Mouse (Mus musculus) stomach, embryonic 14.5 days (tissue): ENCODE measurements around the gene Hist1h4f. TPM values are rescaled to one million over a fixed set of nuclear protein-coding genes. Genes with fewer than 3 reads are reported as not detected.
"Not testable (repeated sequence)": the region's sequence is repeated elsewhere in the genome, so short reads cannot be mapped to it uniquely, and the experiment has no call there.

Experiments
- ATAC-seq: fragments of 200-750 bp; cut with Nextera tagmentation; 2 replicates; pipeline ENCODE4 v1.8.0; 2017; ENCODE audit warnings: low read depth, moderate TSS enrichment; ENCODE audit not compliant: insufficient number of reproducible peaks, insufficient read depth, low FRiP score
- H3K27ac ChIP-seq: fragments of 300-500 bp; sonication (generic); 2 replicates; pipeline ENCODE4 v1.5.1; 2014; ENCODE audit warnings: mild to moderate bottlenecking, low read length, moderate library complexity, mixed read lengths
- H3K27me3 ChIP-seq: fragments of 300-500 bp; sonication (generic); 2 replicates; pipeline ENCODE4 v1.6.1; 2014; ENCODE audit warnings: low read length, control low read depth, mixed read lengths; ENCODE audit not compliant: control insufficient read depth, insufficient read depth
- H3K36me3 ChIP-seq: fragments of 300-500 bp; sonication (generic); 2 replicates; pipeline ENCODE4 v1.6.1; 2014; ENCODE audit warnings: mild to moderate bottlenecking, control low read depth, low read length, moderate library complexity, mixed read lengths; ENCODE audit not compliant: control insufficient read depth, insufficient read depth
- H3K4me1 ChIP-seq: fragments of 300-500 bp; sonication (generic); 2 replicates; pipeline ENCODE4 v1.6.1; 2014; ENCODE audit warnings: low read length, control low read depth, mixed read lengths; ENCODE audit not compliant: control insufficient read depth, insufficient read depth
- H3K4me2 ChIP-seq: fragments of 300-500 bp; sonication (generic); replicated peaks from 2 replicates; pipeline ENCODE4 v1.6.1; 2014; ENCODE audit warnings: low read depth, low read length, control low read depth
- H3K4me3 ChIP-seq: fragments of 300-500 bp; sonication (generic); 2 replicates; pipeline ENCODE4 v1.5.1; 2014; ENCODE audit warnings: low read depth, low read length, control low read depth
- H3K9ac ChIP-seq: fragments of 300-500 bp; sonication (generic); replicated peaks from 2 replicates; pipeline ENCODE4 v1.6.1; 2014; ENCODE audit warnings: low read depth, mild to moderate bottlenecking, control low read depth, low read length, moderate library complexity, mixed read lengths
- H3K9me3 ChIP-seq: fragments of 300-500 bp; sonication (generic); 2 replicates; pipeline ENCODE4 v1.6.1; 2016; ENCODE audit warnings: low read depth, low read length, control low read depth; ENCODE audit not compliant: control insufficient read depth
- WGBS: fragments of 180-500 bp; shearing (Covaris S2); extraction: QIAGEN DNeasy Blood & Tissue Kit; methylation state at CpG from one replicate; pipeline ENCODE4 v1.1.7; 2014; 5-methylcytosine and 5-hydroxymethylcytosine counted together
- polyA plus RNA-seq: library from polyadenylated mRNA; unstranded; fragments of >200 nt; fragmentation: Nextera tagmentation; extraction: Ambion mirVana; gene quantifications from 2 replicates; pipeline ENCODE4 v1.2.1, GENCODE M21; 2014

Hist1h4f gene
- 1.8 and 2.4 TPM in 2 replicates for polyA plus RNA-seq

DNA sequence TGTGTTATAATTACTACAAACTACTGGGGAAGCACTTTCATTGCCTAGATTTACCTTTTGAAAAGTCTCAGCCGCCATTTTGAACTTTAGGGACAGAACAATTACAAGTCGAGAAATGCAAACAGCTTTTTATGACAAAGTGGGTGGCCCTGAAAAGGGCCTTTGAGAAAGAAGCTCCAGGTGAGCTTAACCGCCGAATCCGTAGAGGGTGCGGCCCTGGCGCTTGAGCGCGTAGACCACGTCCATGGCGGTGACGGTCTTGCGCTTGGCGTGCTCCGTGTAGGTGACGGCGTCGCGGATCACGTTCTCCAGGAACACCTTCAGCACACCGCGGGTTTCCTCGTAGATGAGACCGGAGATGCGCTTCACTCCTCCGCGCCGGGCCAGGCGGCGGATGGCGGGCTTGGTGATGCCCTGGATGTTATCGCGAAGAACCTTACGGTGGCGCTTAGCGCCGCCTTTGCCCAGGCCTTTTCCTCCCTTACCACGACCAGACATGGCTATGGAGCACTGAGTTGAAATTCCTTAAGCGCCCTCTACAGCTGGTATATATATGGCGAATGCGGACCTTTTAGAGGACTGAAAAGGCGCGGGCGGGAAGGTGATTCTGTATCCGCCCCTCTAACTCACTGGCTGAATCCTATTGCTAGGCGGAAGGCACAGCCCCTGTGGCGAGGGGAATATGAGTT is at the start of gene Hist1h4f:
Gene Hist1h4f (minus strand): TSS at position 503 of the 689 bp plus-strand sequence.
- WGBS: under 1% methylated on average over 47 of the region's 47 CpGs
- H3K4me2 ChIP-seq: peak within 1 kb of the TSS; percentile 56
- peak within 1 kb of the TSS; percentile 39 for H3K4me3 ChIP-seq
- peak within 1 kb of the TSS; percentile 88 for H3K27ac ChIP-seq
- H3K9me3 ChIP-seq, H3K4me1 ChIP-seq, H3K27me3 ChIP-seq, H3K36me3 ChIP-seq: not testable (repeated sequence)
- peak; percentile 81 for ATAC-seq
- peak within 1 kb of the TSS; percentile 55 for H3K9ac ChIP-seq

DNA sequence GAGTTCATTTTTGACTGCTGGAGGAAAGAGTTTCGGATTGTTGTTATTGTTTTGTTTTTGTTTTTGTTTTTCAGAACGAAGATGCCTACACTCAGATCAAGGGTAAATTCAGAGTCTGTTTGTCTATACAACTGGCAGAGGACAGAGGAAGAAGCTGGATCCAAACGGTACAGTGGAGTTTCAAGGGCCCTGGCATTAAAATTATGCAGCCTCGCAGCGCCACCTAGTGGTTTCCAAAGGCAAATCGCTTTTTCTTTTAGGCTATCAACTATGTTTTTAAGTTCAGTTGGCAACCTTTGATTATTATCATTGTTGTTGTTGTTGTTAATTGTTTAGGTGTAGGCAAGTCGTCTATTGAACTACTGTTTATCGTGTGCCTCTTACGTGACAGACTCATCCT is 46.5 kb upstream of the Hist1h4f start:
- no peak overlapping the region for H3K4me2 ChIP-seq
- ATAC-seq: no peak
- H3K4me1 ChIP-seq: no peaks in the 10 kb centered on the region
- 7% methylated on average over 9 of the region's 9 CpGs for WGBS
- H3K27me3 ChIP-seq: no peaks in the 10 kb centered on the region
- H3K36me3 ChIP-seq: no peaks in the 10 kb centered on the region
- H3K9ac ChIP-seq: no peak overlapping the region
- H3K4me3 ChIP-seq: no peak overlapping the region
- no peak overlapping the region for H3K27ac ChIP-seq
- no peaks in the 10 kb centered on the region for H3K9me3 ChIP-seq

DNA sequence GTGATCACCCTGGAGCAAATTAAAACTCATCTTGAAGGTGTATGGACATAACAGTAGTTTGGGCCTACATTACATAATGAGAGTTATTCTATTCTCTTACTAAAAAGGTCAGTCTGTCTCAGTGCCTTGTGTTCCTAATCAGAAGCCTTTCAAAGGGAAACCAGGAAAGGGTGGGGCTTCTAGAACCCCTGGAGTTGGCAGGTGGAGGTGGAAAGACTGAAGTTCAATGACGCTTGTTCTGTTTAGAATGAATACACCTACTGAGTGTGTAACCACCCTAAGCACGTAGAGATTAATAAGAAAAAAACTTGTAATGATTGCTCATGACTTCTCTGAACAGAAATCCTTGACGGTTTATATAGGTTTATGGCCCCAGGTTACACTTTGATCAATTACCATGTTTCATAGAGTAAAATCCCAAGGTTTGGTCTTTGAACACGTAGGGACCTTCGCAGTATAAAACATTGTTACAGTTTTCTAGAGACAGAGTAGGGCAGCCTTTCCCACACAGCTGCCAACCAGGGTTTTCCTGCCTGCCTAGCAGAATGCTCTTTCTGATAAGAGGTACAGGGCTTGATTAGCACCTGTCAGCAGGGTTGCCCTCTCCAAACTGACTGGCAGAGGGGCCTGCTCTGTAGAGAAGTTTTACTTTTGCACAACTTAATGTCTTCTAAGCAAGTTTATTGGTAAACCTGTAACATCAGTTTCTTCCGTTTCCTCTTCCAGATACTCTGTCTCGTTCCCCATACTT is 44.3 kb upstream of the Hist1h4f start:
- no peak for ATAC-seq
- H3K27ac ChIP-seq: no peak overlapping the region
- H3K9ac ChIP-seq: no peak overlapping the region
- H3K27me3 ChIP-seq: no peaks in the 10 kb centered on the region
- no peaks in the 10 kb centered on the region for H3K9me3 ChIP-seq
- H3K4me3 ChIP-seq: no peak overlapping the region
- no peaks in the 10 kb centered on the region for H3K4me1 ChIP-seq
- 81% methylated on average over 7 of the region's 7 CpGs for WGBS
- H3K36me3 ChIP-seq: no peaks in the 10 kb centered on the region
- no peak overlapping the region for H3K4me2 ChIP-seq

DNA sequence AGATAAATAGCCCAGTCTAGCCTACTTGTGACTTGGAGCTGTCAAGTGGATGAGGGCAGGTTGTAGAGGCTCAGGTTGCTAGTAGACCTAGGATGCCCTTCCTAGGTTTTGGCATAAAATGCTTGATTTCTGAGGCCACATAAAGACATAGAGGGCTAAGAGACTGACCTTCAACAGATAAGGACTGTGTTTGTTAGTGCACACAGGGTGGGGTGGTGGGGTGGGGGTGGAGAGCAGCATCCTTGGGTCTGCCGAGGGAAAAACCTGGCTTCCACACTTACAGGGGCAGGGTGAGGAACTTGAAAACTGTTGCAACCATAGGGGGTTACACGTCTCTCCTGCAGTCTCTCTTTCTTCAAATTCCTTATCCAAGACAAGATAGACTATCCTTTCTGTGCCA is 43.7 kb upstream of the Hist1h4f start:
- H3K27me3 ChIP-seq: no peaks in the 10 kb centered on the region
- H3K9me3 ChIP-seq: no peaks in the 10 kb centered on the region
- no peaks in the 10 kb centered on the region for H3K4me1 ChIP-seq
- no peak overlapping the region for H3K9ac ChIP-seq
- H3K36me3 ChIP-seq: no peaks in the 10 kb centered on the region
- H3K4me2 ChIP-seq: no peak overlapping the region
- H3K27ac ChIP-seq: no peak overlapping the region
- WGBS: 76% methylated on average over 2 of the region's 2 CpGs
- ATAC-seq: no peak
- no peak overlapping the region for H3K4me3 ChIP-seq

DNA sequence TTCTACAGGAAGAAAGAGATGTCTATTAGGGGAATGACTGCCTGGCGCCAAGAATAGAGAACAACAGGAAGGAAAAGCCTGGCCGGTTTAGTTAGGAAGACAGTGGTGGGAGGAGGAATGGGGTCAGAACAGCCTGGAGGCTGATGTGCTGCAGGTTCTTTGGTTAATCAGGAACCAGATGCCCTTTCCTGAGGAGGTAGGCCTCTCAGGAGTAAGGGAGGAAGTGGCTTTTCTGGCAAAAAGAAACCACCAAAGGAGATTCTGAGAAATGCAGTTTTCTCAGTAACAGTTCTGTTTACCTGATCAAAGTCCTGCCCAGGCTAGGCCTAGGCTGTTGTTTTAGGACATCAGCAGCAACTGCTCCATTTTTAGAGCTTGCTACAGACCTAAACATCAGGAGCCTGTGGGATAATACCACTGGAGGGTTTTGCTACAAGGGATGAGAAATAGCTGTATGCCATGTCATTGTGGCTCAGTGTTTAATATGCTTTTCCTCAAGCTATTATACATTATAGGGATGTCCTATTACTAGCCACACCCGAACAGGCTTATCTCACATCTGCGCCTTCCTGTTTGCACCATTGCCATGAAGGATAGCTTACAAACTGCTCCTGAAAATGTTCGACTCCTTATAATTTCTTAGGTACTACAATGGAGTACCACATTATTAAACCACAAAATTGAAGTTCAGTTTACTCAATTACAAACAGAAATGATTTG is 41.8 kb upstream of the Hist1h4f start:
- no peak overlapping the region for H3K9ac ChIP-seq
- peak overlapping the region; percentile 41; the same call in 1 of the 2 replicates for H3K27ac ChIP-seq
- H3K4me2 ChIP-seq: no peak overlapping the region
- H3K9me3 ChIP-seq: no peaks in the 10 kb centered on the region
- no peaks in the 10 kb centered on the region for H3K27me3 ChIP-seq
- H3K4me3 ChIP-seq: no peak overlapping the region
- no peaks in the 10 kb centered on the region for H3K36me3 ChIP-seq
- WGBS: 61% methylated on average over 5 of the region's 5 CpGs
- H3K4me1 ChIP-seq: no peaks in the 10 kb centered on the region
- no peak for ATAC-seq

DNA sequence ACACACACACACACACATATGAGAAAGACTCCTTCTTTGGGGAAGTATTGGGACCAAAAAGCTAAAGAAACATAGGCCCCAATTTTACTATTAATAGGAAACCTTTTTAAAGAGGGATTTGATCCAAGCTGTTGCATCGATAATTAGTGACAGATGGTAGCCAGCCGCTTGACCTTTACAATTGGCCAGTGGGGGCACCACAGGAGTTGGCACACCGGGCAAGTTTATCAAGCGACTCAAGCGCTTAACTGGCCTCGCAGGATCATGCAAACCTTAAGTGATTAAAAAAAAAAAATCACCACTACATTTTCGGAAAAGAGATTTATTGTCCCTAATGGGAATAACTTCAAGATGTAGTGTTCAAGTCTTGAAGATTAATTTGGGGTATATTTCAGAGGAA is 41.2 kb upstream of the Hist1h4f start:
- no peaks in the 10 kb centered on the region for H3K36me3 ChIP-seq
- no peaks in the 10 kb centered on the region for H3K4me1 ChIP-seq
- 82% methylated on average over 7 of the region's 7 CpGs for WGBS
- H3K4me3 ChIP-seq: no peak overlapping the region
- no peak overlapping the region for H3K9ac ChIP-seq
- H3K27me3 ChIP-seq: no peaks in the 10 kb centered on the region
- no peak overlapping the region; the same call in 1 of the 2 replicates for H3K27ac ChIP-seq
- no peak overlapping the region for H3K4me2 ChIP-seq
- no peak for ATAC-seq
- H3K9me3 ChIP-seq: no peaks in the 10 kb centered on the region

DNA sequence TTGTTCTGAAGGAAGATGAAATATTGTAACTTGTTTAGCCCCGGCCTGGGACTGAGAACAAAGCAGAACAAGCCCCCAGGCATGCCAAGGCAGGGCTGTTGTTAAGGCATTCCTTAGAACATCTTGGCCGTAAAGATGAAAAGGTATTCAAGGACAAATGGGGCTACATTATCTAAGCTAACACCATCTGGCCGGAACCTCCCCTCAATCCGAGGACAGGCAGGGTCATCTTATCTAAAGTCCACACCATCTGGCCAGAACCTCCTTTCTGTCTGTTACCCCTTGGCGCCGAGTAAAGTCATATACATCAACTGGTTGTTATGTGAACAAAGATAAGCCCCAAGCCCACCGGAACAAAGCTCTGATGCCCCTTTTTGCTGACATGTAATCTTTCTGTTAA is 40.4 kb upstream of the Hist1h4f start:
- not testable (repeated sequence) for H3K4me2 ChIP-seq, H3K9ac ChIP-seq, H3K9me3 ChIP-seq, H3K27me3 ChIP-seq, H3K4me3 ChIP-seq, H3K4me1 ChIP-seq, ATAC-seq, H3K36me3 ChIP-seq, H3K27ac ChIP-seq
- 85% methylated on average over 7 of the region's 7 CpGs for WGBS

DNA sequence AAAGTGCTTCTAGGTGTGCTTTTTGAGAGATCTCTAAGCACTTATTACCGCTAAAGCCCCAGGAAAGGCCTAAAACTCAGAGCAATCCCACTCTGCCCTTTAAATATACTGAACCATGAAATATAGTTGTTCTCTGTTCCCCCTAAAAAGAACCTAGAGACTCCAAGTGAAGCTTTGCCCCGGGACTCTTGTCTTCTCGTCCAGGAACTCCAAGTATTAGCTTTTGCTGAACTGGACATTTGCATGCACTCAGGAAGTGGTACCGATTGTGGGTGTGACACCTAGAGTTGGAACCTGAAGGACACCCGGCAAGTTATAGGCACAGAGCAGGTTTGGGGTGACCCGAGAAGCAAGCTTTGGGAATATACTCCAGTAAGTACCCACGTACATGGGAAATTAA is 39.8 kb upstream of the Hist1h4f start:
- Histone ChIP-seq H3K4me1 (no peaks in the 10 kb centered on the region), H3K36me3 (no peaks in the 10 kb centered on the region), H3K27me3 (no peaks in the 10 kb centered on the region), H3K9ac (no peak overlapping the region), H3K27ac (no peak overlapping the region), H3K4me2 (no peak overlapping the region), H3K4me3 (no peak overlapping the region), H3K9me3 (no peaks in the 10 kb centered on the region)
- WGBS: 92% methylated on average over 7 of the region's 7 CpGs
- ATAC-seq: no peak
